Mouse (Mus musculus): ENCODE data around the gene Gfy.

GRCm38 (mm10) chr7:45181540-45181939 lies 2.2 kb upstream of the Gfy start:
- TF ChIP-seq CTCF (conservative IDR thresholded peaks at IDR 0.05; ENCODE audit: insufficient read depth, insufficient read length, low read depth, low read length), result no peak
- TF ChIP-seq POLR2A (IDR thresholded peaks at IDR 0.05; ENCODE audit: low read depth, low read length), result no peak

Data from kidney, adult 2 months (tissue).